Mouse (Mus musculus): ENCODE measurements around the gene Hes1.

GRCm38 (mm10) chr16:30081498-30081897 lies 17.3 kb downstream of the Hes1 start:
- TF ChIP-seq CTCF (IDR thresholded peaks at IDR 0.05; ENCODE audit: borderline replicate concordance, insufficient read depth, low read length), result no peak
- no peak for TF ChIP-seq POLR2A (IDR thresholded peaks at IDR 0.05; ENCODE audit: low read depth, low read length)
